Mouse (Mus musculus): ENCODE results near the gene Gm11596. TPM values are rescaled to one million over a fixed set of nuclear protein-coding genes. Genes with fewer than 3 reads are reported as not detected.

Gene Gm11596
- polyA plus RNA-seq (2021; fragmentation: Nextera tagmentation) = not detected in 2 replicates
- long read RNA-seq, experiment 1 = 0 reads
- long read RNA-seq, experiment 2 = 0 reads

GRCm38 (mm10) chr11:99793367-99793766, at the start of gene Gm11596:
Gene Gm11596 (minus strand): TSS chr11:99793467.

DNA sequence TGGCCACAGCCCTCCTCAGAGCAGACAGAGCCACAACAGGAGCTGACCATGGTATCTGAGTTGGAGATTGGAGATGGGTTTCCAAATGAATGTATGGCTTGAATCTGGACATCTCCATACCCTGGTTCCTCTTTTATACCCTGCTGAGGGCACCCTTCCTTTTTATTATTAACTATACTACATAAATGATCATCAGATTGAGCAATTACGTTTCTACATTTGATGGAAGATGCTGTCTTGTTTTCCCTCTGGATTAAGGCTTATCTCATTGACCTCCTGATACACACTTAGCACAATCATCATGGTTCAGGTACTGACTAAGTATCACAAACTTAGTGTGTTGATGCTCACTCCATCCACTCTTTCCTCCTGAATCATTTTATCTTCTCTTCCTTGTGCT, 44.7 kb upstream of the Gm11596 start, which contains the start of gene 2300003K06Rik:
TSS of gene 2300003K06Rik (minus strand) at position 101 of the 400 bp plus-strand sequence.

GRCm38 (mm10) chr11:99815566-99815965, 22.3 kb upstream of the Gm11596 start, which contains the start of gene Gm11564:
Gene Gm11564 (minus strand): TSS chr11:99815666.

GRCm38 (mm10) chr11:99809792-99810191, 16.5 kb upstream of the Gm11596 start, which contains the start of gene Krtap4-13:
Gene Krtap4-13 (minus strand): TSS chr11:99809892.

GRCm38 (mm10) chr11:99804346-99804745, 11.1 kb upstream of the Gm11596 start, which contains the start of gene Gm11554:
Gene Gm11554 (minus strand): TSS chr11:99804446.

DNA sequence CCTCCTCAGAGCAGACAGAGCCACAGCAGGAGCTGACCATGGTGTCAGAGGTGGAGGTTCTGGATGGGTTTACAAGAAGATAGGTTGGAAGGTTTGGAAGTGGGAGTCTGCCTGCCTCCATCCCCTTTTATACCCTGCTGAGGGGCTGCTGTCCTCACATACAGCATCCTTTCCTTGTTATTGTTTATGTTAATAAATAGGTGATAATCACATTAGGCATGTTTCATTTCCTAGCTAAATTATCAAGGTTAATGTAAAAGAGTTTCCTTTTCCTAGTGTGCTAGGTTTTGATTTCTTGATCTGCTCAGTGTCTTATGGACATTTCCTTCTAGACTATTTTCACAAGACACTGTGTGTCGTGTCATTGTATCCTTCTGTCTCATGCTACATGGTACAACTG, 5.6 kb upstream of the Gm11596 start, which contains the start of gene Gm11569:
TSS of gene Gm11569 (minus strand) at position 101 of the 400 bp plus-strand sequence.

DNA sequence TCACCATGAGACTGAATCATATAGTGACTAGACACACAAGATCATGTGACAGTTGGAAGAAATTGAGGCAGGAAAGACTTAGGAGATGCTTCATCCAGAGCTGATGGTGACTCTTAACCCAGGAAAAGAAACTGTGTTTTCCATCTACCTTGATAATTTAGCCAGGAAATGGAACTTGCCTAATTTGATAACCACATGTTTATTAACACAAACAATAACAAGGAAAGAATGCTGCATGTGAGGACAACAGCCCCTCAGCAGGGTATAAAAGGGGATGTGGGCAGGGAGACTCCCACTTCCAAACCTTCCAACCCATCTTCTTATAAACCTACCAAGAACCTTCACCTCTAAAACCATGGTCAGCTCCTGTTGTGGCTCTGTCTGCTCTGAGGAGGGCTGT, 8.4 kb downstream of the Gm11596 start, which contains the start of gene Krtap4-9:
TSS of gene Krtap4-9 (plus strand) at position 301 of the 400 bp plus-strand sequence.

GRCm38 (mm10) chr11:99780604-99781003, 12.7 kb downstream of the Gm11596 start, which contains the start of gene Krtap4-8:
Gene Krtap4-8 (minus strand): TSS chr11:99780704.

DNA sequence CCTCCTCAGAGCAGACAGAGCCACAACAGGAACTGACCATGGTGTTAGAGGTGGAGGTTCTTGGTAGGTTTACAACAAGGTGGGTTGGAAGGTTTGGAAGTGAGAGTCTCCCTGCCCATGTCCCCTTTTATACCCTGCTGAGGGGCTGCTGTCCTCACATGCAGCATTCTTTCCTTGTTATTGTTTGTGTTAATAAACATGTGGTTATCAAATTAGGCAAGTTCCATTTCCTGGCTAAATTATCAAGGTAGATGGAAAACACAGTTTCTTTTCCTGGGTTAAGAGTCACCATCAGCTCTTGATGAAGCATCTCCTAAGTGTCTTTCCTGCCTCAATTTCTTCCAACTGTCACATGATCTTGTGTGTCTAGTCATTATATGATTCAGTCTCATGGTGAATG, 20.5 kb downstream of the Gm11596 start, which contains the start of gene Gm11595:
TSS of gene Gm11595 (minus strand) at position 101 of the 400 bp plus-strand sequence.

Other genes with a start within 250 kb of the Gm11596 start
- gene Krtap3-3, start 242.6 kb downstream of the Gm11596 start, polyA plus RNA-seq (2021; fragmentation: Nextera tagmentation) = not detected in 2 replicates
- gene Krtap3-2, start 236.6 kb downstream of the Gm11596 start, polyA plus RNA-seq (2021; fragmentation: Nextera tagmentation) = not detected in 2 replicates
- not detected in 2 replicates for gene Gm11939, start 234.0 kb downstream of the Gm11596 start, polyA plus RNA-seq (2021; fragmentation: Nextera tagmentation)
- gene Krtap3-1, start 226.8 kb downstream of the Gm11596 start, polyA plus RNA-seq (2021; fragmentation: Nextera tagmentation) = not detected in 2 replicates
- not detected in 2 replicates for gene Krtap1-5, start 212.5 kb downstream of the Gm11596 start, polyA plus RNA-seq (2021; fragmentation: Nextera tagmentation)
- gene Krtap1-4, start 209.8 kb downstream of the Gm11596 start, polyA plus RNA-seq (2021; fragmentation: Nextera tagmentation) = not detected in 2 replicates
- gene Krtap1-3, start 202.1 kb downstream of the Gm11596 start, polyA plus RNA-seq (2021; fragmentation: Nextera tagmentation) = not detected in 2 replicates
- not detected in 2 replicates for gene Krtap9-3, start 195.4 kb downstream of the Gm11596 start, polyA plus RNA-seq (2021; fragmentation: Nextera tagmentation)
- not detected in 2 replicates for gene Gm11938, start 190.2 kb downstream of the Gm11596 start, polyA plus RNA-seq (2021; fragmentation: Nextera tagmentation)
- not detected in 2 replicates for gene Gm11937, start 183.3 kb downstream of the Gm11596 start, polyA plus RNA-seq (2021; fragmentation: Nextera tagmentation)
- not detected in 2 replicates for gene Krtap2-4, start 178.6 kb downstream of the Gm11596 start, polyA plus RNA-seq (2021; fragmentation: Nextera tagmentation)
- gene Gm11562, start 173.0 kb downstream of the Gm11596 start, polyA plus RNA-seq (2021; fragmentation: Nextera tagmentation) = not detected in 2 replicates
- not detected in 2 replicates for gene Krtap4-1, start 165.2 kb downstream of the Gm11596 start, polyA plus RNA-seq (2021; fragmentation: Nextera tagmentation)
- not detected in 2 replicates for gene Krtap4-2, start 158.4 kb downstream of the Gm11596 start, polyA plus RNA-seq (2021; fragmentation: Nextera tagmentation)
- gene Krtap4-7, start 149.4 kb downstream of the Gm11596 start, polyA plus RNA-seq (2021; fragmentation: Nextera tagmentation) = not detected in 2 replicates
- gene Gm11555, start 143.2 kb downstream of the Gm11596 start, polyA plus RNA-seq (2021; fragmentation: Nextera tagmentation) = not detected in 2 replicates
- gene Gm11563, start 134.5 kb downstream of the Gm11596 start, polyA plus RNA-seq (2021; fragmentation: Nextera tagmentation) = not detected in 2 replicates
- not detected in 2 replicates for gene Krtap4-6, start 127.5 kb downstream of the Gm11596 start, polyA plus RNA-seq (2021; fragmentation: Nextera tagmentation)
- not detected in 2 replicates for gene Gm14190, start 102.7 kb downstream of the Gm11596 start, polyA plus RNA-seq (2021; fragmentation: Nextera tagmentation)
- gene Gm14180, start 59.2 kb downstream of the Gm11596 start, polyA plus RNA-seq (2021; fragmentation: Nextera tagmentation) = not detected in 2 replicates
- not detected in 2 replicates for gene Gm11595, start 20.6 kb downstream of the Gm11596 start, polyA plus RNA-seq (2021; fragmentation: Nextera tagmentation)
- not detected in 2 replicates for gene Krtap4-8, start 12.8 kb downstream of the Gm11596 start, polyA plus RNA-seq (2021; fragmentation: Nextera tagmentation)
- gene Krtap4-9, start 8.3 kb downstream of the Gm11596 start, polyA plus RNA-seq (2021; fragmentation: Nextera tagmentation) = not detected in 2 replicates
- not detected in 2 replicates for gene Gm11569, start 5.5 kb upstream of the Gm11596 start, polyA plus RNA-seq (2021; fragmentation: Nextera tagmentation)
- not detected in 2 replicates for gene Gm11554, start 11.0 kb upstream of the Gm11596 start, polyA plus RNA-seq (2021; fragmentation: Nextera tagmentation)
- not detected in 2 replicates for gene Krtap4-13, start 16.4 kb upstream of the Gm11596 start, polyA plus RNA-seq (2021; fragmentation: Nextera tagmentation)
- not detected in 2 replicates for gene Gm11564, start 22.2 kb upstream of the Gm11596 start, polyA plus RNA-seq (2021; fragmentation: Nextera tagmentation)
- gene 2300003K06Rik, start 44.6 kb upstream of the Gm11596 start, polyA plus RNA-seq (2021; fragmentation: Nextera tagmentation) = not detected in 2 replicates
- gene Krtap4-16, start 58.1 kb upstream of the Gm11596 start, polyA plus RNA-seq (2021; fragmentation: Nextera tagmentation) = not detected in 2 replicates
- not detected in 2 replicates for gene Gm11568, start 64.5 kb upstream of the Gm11596 start, polyA plus RNA-seq (2021; fragmentation: Nextera tagmentation)
- gene Gm11559, start 71.0 kb upstream of the Gm11596 start, polyA plus RNA-seq (2021; fragmentation: Nextera tagmentation) = not detected in 2 replicates
- not detected in 2 replicates for gene Krtap9-1, start 79.9 kb upstream of the Gm11596 start, polyA plus RNA-seq (2021; fragmentation: Nextera tagmentation)
- gene Gm11567, start 85.7 kb upstream of the Gm11596 start, polyA plus RNA-seq (2021; fragmentation: Nextera tagmentation) = not detected in 2 replicates
- not detected in 2 replicates for gene Krtap31-1, start 114.5 kb upstream of the Gm11596 start, polyA plus RNA-seq (2021; fragmentation: Nextera tagmentation)
- not detected in 2 replicates for gene Gm11565, start 121.3 kb upstream of the Gm11596 start, polyA plus RNA-seq (2021; fragmentation: Nextera tagmentation)
- not detected in 2 replicates for gene Krtap31-2, start 142.8 kb upstream of the Gm11596 start, polyA plus RNA-seq (2021; fragmentation: Nextera tagmentation)
- gene Krtap9-5, start 155.0 kb upstream of the Gm11596 start, polyA plus RNA-seq (2021; fragmentation: Nextera tagmentation) = not detected in 2 replicates
- not detected in 2 replicates for gene Krtap29-1, start 185.6 kb upstream of the Gm11596 start, polyA plus RNA-seq (2021; fragmentation: Nextera tagmentation)
- gene Krtap16-1, start 193.1 kb upstream of the Gm11596 start, polyA plus RNA-seq (2021; fragmentation: Nextera tagmentation) = not detected in 2 replicates
- gene Krtap17-1, start 200.5 kb upstream of the Gm11596 start, polyA plus RNA-seq (2021; fragmentation: Nextera tagmentation) = not detected in 2 replicates
- gene Krt33a, start 222.7 kb upstream of the Gm11596 start, polyA plus RNA-seq (2021; fragmentation: Nextera tagmentation) = not detected in 2 replicates
- gene Krt33b, start 236.4 kb upstream of the Gm11596 start, polyA plus RNA-seq (2021; fragmentation: Nextera tagmentation) = not detected in 2 replicates
- gene Krt34, start 248.1 kb upstream of the Gm11596 start, polyA plus RNA-seq (2021; fragmentation: Nextera tagmentation) = not detected in 2 replicates